Mouse (Mus musculus) stomach, postnatal 0 days (tissue): Measurements from ENCODE around the gene P4ha2.

Experiments
- CTCF ChIP-seq: IDR thresholded peaks from 2 replicates; pipeline ENCODE4 v1.5.1; 2016; ENCODE audit warnings: antibody characterized with exemption, low read depth, mild to moderate bottlenecking, moderate library complexity
- EP300 ChIP-seq: optimal IDR thresholded peaks from 2 replicates; pipeline ENCODE3; 2016; ENCODE audit warnings: antibody characterized with exemption

GRCm38 (mm10) chr11:54160920-54161319, 61.0 kb downstream of the P4ha2 start:
- TF ChIP-seq CTCF, result no peak
- no peak for TF ChIP-seq EP300
